Mouse (Mus musculus) lung, postnatal 0 days (tissue): ENCODE results near the gene Plpp6.

Experiments
- CTCF ChIP-seq: IDR thresholded peaks from 2 replicates; pipeline ENCODE4 v1.5.1; 2016; ENCODE audit warnings: antibody characterized with exemption, mild to moderate bottlenecking
- EP300 ChIP-seq: IDR thresholded peaks from 2 replicates; pipeline ENCODE4 v1.6.1; 2016; ENCODE audit warnings: antibody characterized with exemption, mild to moderate bottlenecking, control low read depth

- TF ChIP-seq EP300, result no peak
- TF ChIP-seq CTCF, result no peak
Observed at GRCm38 (mm10) chr19:29009046-29009445, 45.3 kb downstream of the Plpp6 start.
